Mouse (Mus musculus) heart, postnatal 4 days (tissue): Measurements from ENCODE around the gene Mrpl44. TPM values are rescaled to one million over a fixed set of nuclear protein-coding genes. Genes with fewer than 3 reads are reported as not detected.

Experiments used
- DNase-seq: peaks from one replicate; pipeline ENCODE4 v3.0.0; 2021
- total RNA-seq, 2 experiments: library from RNA; stranded (reverse); gene quantifications; 2 replicates each; pipeline ENCODE4 v1.2.3; 2021

Mrpl44 gene
- total RNA-seq, 2 experiments from 2014 or later, result 41.4 to 42.6 TPM

DNA sequence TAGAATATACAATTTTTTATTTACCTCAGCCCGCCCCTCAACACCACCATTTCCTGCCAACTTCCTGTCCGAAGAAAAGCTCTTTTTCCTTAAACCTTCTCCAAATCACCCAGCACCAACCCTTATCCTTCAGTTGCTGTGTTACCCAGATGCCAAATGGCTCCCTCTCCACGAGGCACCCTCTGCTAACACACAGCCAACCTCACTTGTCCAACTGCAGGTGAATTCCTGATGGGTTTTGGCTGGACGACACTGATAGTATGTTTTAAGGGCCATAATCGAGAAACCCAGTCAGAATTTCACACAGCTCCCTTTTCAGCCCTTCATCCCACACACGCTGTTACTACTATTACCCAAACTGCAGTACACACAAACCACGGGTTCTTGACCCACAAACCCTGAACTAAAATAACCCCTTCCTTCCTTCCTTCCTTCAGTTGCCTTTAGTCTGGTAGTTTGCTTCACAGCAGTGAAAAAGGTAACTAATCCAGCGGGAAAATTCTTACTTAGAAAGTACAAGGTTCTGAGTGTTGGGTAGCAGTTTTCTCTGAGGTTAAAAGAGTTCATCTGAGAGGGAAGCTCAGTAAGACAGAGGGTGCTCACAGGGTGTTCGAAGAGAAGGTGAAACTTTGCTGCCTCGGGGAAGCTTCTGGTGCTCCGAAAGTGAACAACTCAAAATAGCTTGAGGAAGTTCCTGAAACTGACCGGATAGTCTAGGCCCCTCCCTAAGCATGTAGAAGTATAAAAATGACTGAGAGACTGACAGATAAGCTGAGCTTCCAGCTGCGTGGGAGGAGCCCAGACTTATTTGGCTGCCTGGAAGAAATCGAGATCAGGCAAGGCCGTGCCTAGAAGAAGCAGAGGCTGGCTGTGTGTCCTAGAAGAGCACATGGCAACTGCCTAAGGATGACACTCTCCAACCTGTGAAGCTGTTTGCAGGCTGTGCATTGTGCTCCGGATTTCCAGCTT, 13.3 kb upstream of the Mrpl44 start:
- DNase-seq, result no peak

DNA sequence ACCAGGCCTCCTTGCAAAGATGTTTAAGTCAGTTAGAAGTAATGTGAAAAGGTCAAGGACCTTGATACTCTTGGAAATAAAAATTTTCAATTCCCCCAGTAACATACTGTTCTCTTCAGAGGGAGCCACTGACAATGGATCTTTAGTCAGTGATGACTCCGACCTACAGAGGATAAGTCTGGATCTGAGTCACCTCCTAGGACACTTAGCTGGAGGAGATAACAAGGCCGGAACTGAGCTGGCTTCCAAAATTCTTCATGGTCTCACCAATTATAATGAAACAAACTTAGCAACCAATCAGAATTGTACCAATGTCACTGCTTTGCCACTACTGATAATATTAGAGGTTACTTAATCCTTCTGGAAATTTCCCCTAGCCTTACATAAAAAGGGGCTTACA, 11.8 kb upstream of the Mrpl44 start:
- DNase-seq, result no peak

DNA sequence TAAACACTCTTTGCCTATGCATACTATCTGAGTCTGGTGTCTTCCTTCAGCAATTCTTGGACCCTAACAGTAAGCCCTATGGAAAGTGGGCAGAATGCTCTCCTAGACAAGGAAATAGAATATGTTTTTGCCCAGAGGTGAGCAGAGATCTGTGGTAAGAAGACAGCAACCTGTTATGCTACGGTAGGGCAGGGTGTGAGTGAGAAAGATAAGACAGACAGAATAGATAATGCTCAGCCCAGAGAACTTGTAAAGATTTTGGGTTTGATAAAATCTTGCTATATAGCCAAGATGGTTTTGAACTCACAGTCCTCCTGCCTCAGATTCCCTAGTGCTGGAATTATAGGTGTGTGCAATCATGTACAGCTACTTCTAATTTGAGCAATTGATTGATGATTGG, 11.3 kb upstream of the Mrpl44 start:
- no peak for DNase-seq

DNA sequence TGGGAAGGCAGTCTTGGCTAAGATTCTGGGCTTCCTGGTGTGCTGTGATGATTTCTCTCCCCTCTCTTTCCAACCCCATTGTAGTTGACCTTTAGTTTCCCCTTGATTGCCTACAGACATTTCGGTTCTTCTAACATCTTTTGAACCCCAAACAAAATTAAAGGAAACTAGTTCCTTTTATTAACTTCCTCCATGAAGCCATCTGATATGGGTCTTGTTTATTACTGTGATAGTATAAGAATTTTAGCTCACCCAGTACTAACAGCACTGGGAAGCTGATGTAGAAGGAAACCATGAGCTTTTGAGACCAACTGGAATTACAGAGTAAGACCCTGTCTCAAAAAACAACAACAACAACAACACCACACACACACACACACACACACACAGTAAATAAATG, 7.6 kb upstream of the Mrpl44 start:
- no peak for DNase-seq

DNA sequence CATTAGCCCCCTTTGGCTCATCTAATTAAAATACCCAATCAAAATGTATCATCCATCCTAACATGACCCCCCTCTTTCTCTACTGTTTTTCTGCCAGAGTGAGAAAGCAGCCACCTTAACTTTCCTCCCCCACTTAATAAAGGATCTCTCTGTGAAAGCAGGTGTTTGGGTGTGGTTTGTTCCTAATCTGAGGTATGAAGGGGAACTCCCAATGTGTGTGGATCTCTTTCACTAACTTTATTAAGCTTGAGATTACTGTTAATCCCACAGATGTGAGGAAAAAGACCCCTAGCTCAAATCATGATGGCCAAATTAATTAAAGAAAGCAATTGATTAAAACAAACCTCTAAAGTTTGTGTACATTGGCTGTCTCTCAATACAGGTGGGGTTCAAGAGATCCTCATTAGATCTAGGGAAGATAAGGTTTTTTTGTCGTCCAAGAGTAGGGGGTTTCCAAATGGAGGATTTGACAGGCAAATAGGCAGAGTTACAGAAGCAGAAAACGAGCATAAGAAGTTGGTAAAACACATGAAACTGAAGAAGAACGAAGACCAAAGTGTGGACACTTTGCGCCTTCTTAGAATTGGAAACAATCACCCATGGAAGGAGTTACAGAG, 1.5 kb upstream of the Mrpl44 start:
- DNase-seq, result no peak

DNA sequence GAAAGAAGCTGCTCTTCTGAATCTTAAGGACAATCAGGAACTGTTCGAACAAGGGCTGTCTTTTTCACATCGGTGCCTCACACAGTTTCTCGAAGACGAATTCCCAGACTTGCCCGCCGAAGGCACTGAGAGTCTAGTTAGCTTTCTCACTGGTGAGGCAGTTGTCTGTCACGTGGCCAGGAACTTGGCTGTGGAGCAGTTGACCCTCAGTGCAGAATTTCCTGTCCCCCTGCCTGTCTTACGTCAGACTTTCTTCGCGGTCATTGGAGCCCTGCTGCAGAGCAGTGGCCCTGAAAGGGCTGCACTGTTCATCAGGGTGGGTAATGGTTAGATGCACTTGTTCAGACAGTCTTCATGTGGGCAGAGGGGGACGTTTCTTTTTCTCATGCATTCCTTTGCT, 2.2 kb downstream of the Mrpl44 start:
- DNase-seq, result no peak

DNA sequence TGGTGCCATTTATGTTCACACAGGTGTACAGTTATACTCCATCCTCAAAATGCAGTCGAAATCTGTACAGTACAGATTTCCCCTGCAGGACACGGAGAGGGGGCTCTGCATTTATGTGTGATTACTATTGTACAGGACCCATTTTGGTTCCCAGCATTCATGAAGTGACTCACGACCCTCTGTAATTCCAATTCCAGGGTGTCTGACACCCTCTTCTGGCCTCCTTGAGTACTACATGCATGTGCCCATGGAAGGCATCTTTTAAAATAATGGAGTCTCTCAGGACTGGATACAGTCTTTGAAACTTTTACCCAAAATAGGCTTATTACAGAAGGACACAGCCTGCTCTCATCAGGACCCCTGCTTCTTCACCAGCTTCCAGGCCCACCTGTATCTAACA, 6.6 kb downstream of the Mrpl44 start:
- no peak for DNase-seq

DNA sequence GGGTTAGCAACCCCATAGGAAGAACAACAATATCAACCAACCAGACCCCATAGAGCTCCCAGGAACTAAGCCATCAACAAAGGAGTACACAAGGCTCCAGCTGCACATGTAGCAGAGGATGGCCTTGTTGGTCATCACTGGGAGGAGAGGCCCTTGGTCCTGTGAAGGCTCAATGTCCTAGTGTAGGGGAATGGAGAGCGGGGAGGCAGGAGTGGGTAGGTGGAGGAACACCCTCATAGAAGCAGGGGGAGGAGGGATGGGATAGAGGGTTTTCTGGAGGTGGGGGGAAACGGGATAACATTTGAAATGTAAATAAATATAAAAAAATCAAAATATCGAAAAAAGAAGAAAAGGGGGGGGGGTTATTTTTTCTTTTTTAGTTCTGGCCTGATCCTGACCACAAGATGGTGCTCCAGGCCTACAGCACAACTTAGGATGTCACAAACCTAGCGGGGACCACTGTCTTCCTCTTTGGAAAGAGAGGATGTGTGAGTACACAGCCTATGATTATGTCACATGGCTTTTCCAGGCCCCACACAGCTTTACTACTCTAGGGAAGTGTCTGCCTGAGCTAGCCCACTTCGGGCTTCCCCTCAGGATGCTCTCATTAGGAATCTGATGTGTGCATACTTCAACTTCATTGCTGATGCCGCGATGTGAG, 10.6 kb downstream of the Mrpl44 start:
- DNase-seq, result peak; percentile 59

DNA sequence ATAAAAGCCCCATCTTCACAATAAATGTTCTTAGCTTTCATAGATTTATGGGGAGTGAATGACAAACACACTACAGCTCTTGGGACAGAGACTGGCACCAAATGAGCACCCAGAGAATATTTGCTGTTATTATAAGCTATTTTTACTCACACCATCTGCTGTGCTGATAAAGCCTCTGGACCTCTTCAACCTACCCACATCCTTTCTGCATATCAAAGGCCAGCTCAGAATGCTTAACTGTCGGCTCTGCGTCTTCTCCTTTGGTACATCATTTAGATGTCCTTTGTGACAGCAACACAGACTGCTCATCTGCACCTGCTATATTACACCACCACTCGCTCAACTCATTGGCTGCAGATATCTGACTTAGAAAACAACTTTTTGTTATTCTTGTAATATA, 21.3 kb downstream of the Mrpl44 start:
- no peak for DNase-seq

DNA sequence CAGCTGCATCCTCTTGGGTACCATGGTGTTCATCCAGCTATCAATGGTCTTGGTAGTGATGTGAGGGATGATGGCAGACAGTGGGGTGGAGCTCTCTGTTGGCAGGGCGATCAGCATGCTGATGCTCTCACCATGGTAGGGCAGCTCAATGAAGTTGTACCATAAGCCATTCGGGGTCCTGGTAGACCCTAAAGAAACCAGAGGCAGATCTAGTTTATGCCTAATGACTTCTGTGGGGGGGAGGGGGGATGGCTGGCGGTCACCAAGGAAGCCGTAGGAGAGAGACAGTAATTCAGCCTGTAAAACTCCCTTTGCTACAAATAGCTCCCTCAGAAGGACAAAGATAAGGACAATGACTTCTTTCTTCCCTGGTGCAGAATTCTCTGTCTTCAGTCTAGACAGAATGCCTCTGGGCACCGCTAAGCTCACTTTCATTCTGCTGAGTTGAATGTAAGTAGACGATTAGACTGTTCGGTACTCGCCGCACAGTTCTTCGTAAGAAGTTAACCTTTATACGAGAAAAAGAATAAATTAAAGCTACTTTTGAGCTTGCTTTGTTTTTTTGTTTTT, 27.1 kb downstream of the Mrpl44 start:
- DNase-seq, result no peak

DNA sequence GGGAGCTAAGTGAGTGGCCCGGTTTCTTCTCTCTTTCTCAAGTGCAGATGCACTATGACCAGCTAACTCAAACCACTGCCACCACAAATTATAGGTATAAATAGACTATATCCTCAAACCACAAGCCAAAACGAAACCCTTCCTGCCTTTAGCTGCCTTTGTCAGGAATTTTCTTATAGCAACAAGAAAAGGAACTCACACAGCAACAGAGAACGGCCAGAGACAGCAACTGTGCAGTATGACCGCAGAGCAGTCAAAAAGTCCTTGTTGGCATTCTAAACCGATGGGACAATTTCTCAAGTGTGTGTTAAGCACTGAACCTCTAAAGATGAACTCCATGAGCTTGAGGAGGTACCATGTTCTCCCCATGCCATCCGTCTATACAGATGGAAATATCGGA, 27.8 kb downstream of the Mrpl44 start:
- no peak for DNase-seq

DNA sequence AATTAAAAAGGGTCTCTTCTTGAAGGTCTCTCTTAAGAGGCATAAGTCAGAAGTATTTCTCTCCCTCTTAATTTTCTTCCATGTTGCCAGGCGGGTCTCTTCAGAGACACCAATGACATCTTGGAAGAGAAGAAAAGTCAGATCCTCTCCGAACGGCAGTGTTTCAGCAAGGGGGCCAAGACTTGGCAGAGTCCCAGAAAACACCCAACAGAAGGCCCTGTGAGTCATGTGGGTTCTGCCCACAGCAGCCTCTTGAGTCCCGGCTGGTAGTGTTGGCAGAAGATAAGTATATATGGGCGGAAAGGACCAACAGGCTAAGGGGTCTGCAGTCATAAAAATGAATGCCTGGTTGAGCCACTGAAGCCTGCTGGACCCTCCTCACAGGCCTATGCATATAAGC, 31.0 kb downstream of the Mrpl44 start:
- DNase-seq, result no peak

DNA sequence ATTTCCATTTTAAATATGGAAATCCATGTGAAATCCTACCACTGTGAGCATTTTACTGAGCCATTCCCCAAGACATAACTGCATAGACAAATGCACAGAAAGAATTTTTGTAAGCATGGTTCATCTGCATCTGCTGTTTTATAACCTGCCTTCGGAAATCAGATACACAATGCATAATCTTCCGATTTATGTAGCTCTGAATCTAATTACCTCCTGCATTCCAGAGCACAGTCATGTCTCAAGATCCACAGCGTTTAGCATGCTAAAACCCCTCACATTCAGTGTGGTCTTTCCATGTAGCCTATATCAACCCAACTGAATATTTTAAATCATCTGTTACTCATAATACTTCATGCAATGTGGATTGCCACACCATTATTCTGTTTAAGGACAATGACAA, 33.6 kb downstream of the Mrpl44 start:
- no peak for DNase-seq

DNA sequence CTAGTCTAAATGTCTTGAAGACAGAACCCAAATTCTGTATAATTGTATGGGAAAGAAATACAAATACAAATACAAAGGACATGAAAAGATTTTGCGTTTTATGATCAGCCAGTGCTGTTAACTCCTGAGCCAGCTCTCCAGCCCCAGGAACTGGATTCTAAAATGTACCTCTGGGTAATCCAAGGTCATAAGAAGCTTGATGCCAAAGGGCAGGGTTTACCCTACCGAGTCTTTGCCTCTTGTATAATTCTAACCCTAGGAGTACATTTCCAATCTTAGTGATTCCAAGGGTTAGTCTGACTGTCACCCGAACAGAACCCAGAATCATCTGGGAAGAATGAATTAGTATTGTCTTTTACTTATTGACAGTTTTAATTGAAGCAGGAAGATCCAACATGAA, 39.6 kb downstream of the Mrpl44 start:
- no peak for DNase-seq

DNA sequence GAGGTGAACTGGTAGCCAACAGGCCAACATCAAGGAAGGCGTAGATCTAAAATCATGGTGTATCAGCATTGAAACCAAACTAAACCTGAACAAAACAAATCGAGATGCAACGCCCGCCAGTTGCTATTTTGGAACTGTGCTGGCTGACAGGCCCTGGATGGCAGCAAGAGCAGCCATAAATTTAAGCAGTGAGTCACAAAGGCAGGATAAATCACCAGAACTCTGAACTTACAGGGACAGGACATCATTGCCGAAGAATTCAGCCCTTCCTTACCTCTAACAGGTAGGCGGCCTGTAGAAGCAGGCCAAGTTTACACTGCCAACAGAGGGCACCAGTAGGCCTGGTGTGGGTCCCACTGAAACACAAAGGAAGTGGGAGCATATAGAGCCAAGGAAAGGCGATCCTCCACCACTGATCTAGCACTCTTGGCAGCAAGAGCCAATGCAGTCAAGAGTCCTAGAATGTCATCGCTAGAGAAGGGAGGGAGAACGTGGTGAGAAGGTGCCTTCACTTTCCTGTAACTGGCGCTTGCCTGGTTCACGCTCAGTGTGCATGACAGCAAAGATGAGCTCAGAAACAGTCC, 43.6 kb downstream of the Mrpl44 start:
- no peak for DNase-seq

DNA sequence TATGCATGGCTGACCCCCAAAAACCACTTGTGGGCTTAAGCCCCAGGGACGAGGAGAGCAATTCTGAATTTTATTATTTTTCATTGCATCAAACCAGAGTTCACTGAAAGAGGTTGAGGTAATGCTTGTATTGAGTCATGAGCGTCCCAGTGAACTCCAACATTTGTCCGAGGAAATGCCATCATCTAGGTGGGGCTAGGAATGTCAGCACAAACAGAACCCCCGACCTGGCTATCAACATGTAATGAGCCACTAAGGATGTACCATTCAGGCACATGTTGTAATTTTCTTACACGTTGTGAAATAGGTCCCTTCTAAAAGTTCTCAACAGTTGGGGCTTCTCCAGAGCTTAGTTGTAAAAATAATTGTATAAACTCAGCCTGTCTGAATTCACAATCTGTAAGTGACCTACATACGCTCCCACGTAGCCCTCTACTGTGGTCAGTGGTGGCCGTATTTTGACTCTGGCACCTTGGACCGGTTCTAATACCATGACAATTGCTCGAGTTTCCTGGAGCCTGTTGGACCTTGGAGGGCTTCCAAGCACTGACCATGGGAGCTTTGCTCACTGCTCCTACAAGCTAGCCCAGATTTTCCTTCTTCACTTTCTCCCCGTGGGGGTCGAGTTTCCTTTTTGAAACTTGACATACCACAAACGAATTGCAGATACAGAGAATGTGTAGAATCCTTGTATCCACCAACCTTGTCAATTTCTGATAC, 47.1 kb downstream of the Mrpl44 start:
- DNase-seq, result peak; percentile 72

DNA sequence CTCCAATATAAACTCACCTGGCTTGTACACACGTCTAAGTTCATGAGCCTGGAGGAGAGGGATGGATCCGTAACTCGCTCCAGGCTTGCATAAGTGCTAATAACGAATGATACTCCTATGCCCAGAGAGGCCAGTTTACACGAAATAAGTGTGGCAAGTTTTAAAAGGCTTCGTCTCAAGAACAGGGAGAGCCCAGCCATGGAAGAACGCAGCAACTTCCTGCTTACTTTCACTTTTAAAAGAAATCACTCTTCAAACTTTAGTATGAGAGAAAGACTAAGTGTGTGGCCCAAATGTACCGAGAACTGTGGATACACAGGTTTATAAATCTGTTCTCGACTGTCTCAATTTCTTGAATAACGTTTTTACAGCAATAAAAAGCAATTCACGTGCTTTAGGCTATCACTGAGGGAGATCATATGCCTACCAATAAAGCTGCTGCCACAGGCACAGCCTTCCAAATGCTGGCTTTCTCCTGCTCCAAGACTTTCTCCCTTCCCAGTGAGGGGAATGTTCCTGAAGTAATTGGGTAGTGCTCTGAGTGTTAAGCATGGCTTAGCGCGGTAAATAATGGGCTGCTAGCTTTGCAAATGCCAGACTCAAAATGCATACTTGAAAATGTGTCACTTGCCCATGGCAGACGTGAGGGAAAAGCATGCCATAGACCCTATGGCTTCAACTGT, 48.3 kb downstream of the Mrpl44 start:
- no peak for DNase-seq
